Mouse (Mus musculus): ENCODE data around the gene Fgf2.

- TF ChIP-seq CTCF (IDR thresholded peaks at IDR 0.05; ENCODE audit: low read depth): no peak
- no peak for TF ChIP-seq EP300 (IDR thresholded peaks at IDR 0.05; ENCODE audit: low read depth)
Measured at GRCm38 (mm10) chr3:37353951-37354481, 5.9 kb downstream of the Fgf2 start.

Data from heart, postnatal 0 days (tissue).